Mouse (Mus musculus): ENCODE data around the gene Kcnj2. TPM values are rescaled to one million over a fixed set of nuclear protein-coding genes. Genes with fewer than 3 reads are reported as not detected.

Kcnj2 gene
- polyA plus RNA-seq, 1 experiment = 2.9 TPM

DNA sequence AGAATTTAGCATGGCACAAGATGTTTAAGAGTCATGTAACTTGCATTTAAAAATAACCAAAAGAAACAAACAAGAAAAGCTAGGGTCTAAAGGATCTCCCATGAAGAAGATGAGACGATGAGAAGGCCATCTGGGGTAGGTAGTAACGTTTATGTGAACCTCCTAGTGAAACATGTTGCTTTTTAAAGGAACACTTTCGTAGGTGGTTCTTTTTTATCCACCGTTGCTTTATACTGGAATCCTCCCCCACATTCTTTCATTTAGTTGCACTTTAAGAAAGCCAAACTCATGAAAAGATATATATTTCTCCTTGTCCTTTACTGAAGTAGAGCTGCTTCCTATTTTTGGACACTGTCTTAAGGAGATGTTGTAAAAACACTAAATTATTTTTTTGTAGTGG is 34.7 kb downstream of the Kcnj2 start:
- H3K4me3 ChIP-seq (replicated peaks; ENCODE audit: control insufficient read depth, low read depth, low read length) = no peak overlapping the region
- TF ChIP-seq POLR2A (IDR thresholded peaks at IDR 0.05; ENCODE audit: borderline replicate concordance, control insufficient read depth, low read depth, low read length) = no peak
- no peak for TF ChIP-seq CTCF (IDR thresholded peaks at IDR 0.05; ENCODE audit: control insufficient read depth, insufficient read depth, low read length)

DNA sequence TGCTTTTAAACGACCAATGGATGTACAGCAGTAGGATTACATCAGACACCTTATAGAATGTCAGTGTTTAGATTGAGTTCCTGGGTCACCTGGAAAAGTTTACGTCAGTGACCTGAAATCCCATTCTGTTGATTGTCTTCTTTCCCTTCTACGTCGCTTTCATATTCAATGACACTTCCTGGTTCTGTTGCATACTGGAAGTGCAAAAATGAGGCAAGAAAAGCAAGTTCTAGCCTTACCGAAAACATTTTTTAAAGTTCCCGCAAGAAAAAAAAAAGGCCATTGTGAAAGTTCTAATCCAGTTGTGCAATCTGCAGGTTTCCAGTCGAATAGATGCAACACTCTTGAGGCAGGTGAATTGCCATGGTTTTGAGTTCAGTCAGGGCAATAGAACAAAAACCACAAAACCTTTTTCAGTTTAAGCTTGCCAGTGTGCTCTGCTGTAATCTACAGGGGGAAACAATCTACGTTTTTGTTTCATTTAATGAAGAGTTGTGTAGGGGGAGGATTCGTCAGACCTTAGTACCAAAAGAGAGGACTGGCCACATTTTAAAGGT is 35.7 kb downstream of the Kcnj2 start:
- Histone ChIP-seq H3K4me1 (ENCODE audit: control insufficient read depth, insufficient read depth, low read length) (no peaks in the 10 kb centered on the region), H3K4me3 (replicated peaks; ENCODE audit: control insufficient read depth, low read depth, low read length) (no peak overlapping the region), H3K27ac (ENCODE audit: control insufficient read depth, insufficient read depth, low read depth, low read length, poor library complexity) (no peak overlapping the region)
- WGBS = 31% methylated on average over 9 of the region's 9 CpGs
- TF ChIP-seq CTCF (IDR thresholded peaks at IDR 0.05; ENCODE audit: control insufficient read depth, insufficient read depth, low read length) (no peak), POLR2A (IDR thresholded peaks at IDR 0.05; ENCODE audit: borderline replicate concordance, control insufficient read depth, low read depth, low read length) (no peak)

More for the DNA sequence above, 34.7 kb downstream of the Kcnj2 start:
- H3K27ac ChIP-seq (ENCODE audit: control insufficient read depth, insufficient read depth, low read depth, low read length, poor library complexity) = no peak overlapping the region
- 82% methylated on average over 4 of the region's 4 CpGs for WGBS
- H3K4me1 ChIP-seq (ENCODE audit: control insufficient read depth, insufficient read depth, low read length) = no peaks in the 10 kb centered on the region; the same call in 1 of the 2 replicates

DNA sequence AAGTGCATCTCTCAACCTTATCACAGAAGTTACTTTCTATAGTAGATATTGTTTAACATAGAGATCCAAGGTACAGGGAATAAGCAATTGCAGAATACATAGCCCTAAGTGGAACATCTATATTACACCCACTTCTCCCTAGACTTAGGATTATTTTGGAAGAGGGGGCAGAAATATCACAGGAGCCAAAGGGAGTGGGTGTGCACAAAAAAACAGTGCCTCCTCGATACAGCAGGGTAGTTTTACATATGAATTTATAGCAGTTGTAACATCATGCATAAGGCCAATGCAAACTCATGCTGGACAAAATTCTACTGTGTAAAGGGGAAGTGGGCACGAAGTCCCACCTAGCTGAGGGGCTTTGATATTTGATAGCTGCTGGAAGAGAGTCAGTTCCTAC is 38.5 kb downstream of the Kcnj2 start:
- no peaks in the 10 kb centered on the region for H3K4me1 ChIP-seq (ENCODE audit: control insufficient read depth, insufficient read depth, low read length)
- 25% methylated on average over 2 of the region's 2 CpGs for WGBS
- H3K4me3 ChIP-seq (replicated peaks; ENCODE audit: control insufficient read depth, low read depth, low read length) = no peak overlapping the region
- TF ChIP-seq POLR2A (IDR thresholded peaks at IDR 0.05; ENCODE audit: borderline replicate concordance, control insufficient read depth, low read depth, low read length) = no peak
- no peak for TF ChIP-seq CTCF (IDR thresholded peaks at IDR 0.05; ENCODE audit: control insufficient read depth, insufficient read depth, low read length)
- no peak overlapping the region for H3K27ac ChIP-seq (ENCODE audit: control insufficient read depth, insufficient read depth, low read depth, low read length, poor library complexity)

DNA sequence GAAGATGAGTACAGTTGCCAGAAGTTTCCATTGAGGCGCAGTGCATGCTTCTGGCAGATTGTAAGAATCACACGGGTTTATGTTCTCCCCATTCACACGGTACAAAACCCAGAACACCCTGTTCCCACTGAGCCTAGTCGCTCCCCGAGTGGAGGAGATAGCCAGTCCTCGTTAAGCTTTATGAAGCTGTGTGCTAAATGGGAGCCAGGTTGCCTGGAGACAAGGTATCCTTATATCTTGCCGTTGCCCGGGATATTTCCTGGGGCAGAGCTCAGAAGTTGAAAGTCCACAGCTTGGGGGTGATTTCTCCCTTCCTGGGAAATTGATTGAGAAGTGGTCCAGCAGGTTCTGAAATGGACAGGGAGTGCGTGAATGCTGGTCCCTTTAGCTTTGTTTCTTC is 42.2 kb downstream of the Kcnj2 start:
- 83% methylated on average over 9 of the region's 9 CpGs for WGBS
- Histone ChIP-seq H3K4me3 (replicated peaks; ENCODE audit: control insufficient read depth, low read depth, low read length) (no peak overlapping the region), H3K4me1 (ENCODE audit: control insufficient read depth, insufficient read depth, low read length) (no peaks in the 10 kb centered on the region), H3K27ac (ENCODE audit: control insufficient read depth, insufficient read depth, low read depth, low read length, poor library complexity) (no peak overlapping the region)
- TF ChIP-seq POLR2A (IDR thresholded peaks at IDR 0.05; ENCODE audit: borderline replicate concordance, control insufficient read depth, low read depth, low read length) = no peak

DNA sequence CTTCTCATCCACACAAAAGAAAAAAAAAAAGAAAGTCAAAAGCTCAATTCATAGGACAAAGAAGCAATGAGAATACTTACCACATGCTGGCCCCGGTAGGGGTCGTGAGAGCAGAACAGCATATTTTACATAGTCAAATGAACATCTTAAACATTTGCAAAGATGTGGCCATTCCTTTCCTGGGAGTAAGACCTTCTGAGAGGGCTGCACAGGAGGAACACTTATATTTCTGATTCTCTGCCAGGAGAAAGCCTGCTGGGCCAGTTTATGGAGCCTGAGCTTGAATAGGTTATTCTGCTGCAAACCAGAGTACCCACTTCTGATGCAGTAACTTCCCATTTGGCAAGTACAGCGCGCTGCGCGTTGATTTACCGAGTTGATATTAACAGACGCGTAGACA is 55.5 kb downstream of the Kcnj2 start:
- WGBS = 88% methylated on average over 9 of the region's 9 CpGs
- H3K4me3 ChIP-seq (replicated peaks; ENCODE audit: control insufficient read depth, low read depth, low read length) = no peak overlapping the region
- TF ChIP-seq CTCF (IDR thresholded peaks at IDR 0.05; ENCODE audit: control insufficient read depth, insufficient read depth, low read length) = no peak
- no peak for TF ChIP-seq POLR2A (IDR thresholded peaks at IDR 0.05; ENCODE audit: borderline replicate concordance, control insufficient read depth, low read depth, low read length)

DNA sequence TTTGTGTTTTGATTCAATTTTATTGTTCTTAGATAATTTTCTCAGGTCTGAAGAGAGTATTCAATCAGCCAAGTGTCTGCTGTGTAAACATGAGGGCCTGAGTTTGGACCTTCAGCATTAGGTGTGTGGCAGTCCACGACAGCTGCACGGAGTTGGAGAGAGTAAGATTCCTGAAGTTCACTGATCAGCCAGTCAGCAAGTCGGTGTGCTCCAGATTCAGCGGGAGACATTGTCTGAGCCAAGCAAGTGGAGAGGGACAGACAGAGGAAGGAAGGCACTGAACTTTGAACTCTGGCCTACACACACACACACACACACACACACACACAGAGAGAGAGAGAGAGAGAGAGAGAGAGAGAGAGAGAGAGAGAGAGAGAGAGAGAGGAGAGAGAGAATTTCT is 57.4 kb downstream of the Kcnj2 start:
- Histone ChIP-seq H3K27ac (ENCODE audit: control insufficient read depth, insufficient read depth, low read depth, low read length, poor library complexity) (no peak overlapping the region), H3K4me1 (ENCODE audit: control insufficient read depth, insufficient read depth, low read length) (no peaks in the 10 kb centered on the region), H3K4me3 (replicated peaks; ENCODE audit: control insufficient read depth, low read depth, low read length) (no peak overlapping the region)
- WGBS = 93% methylated on average over 4 of the region's 4 CpGs
- TF ChIP-seq CTCF (IDR thresholded peaks at IDR 0.05; ENCODE audit: control insufficient read depth, insufficient read depth, low read length) = no peak
- TF ChIP-seq POLR2A (IDR thresholded peaks at IDR 0.05; ENCODE audit: borderline replicate concordance, control insufficient read depth, low read depth, low read length) = no peak

More for the DNA sequence above, 55.5 kb downstream of the Kcnj2 start:
- no peak overlapping the region for H3K27ac ChIP-seq (ENCODE audit: control insufficient read depth, insufficient read depth, low read depth, low read length, poor library complexity)
- no peaks in the 10 kb centered on the region for H3K4me1 ChIP-seq (ENCODE audit: control insufficient read depth, insufficient read depth, low read length)

DNA sequence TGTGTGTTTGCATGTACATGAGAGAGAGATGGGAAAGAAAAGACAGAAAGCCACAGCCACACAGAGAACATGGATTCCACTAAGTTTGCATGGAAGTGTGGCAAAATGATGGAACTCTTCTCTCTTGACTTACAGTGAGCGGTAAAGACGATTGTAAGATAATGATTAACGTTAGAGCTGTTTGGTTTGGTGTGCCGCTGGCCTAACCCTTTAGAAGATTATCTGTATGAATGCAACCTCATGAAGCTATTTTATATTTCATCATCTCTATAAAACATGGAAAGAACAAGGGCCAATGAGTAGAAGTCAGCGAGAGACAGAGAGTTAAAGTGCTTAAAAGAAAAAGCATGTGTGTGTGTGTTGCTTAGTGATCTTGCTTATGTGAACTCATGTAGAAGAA is 60.0 kb downstream of the Kcnj2 start:
- 81% methylated on average over 5 of the region's 5 CpGs for WGBS
- Histone ChIP-seq H3K27ac (ENCODE audit: control insufficient read depth, insufficient read depth, low read depth, low read length, poor library complexity) (no peak overlapping the region), H3K4me3 (replicated peaks; ENCODE audit: control insufficient read depth, low read depth, low read length) (no peak overlapping the region), H3K4me1 (ENCODE audit: control insufficient read depth, insufficient read depth, low read length) (no peaks in the 10 kb centered on the region)
- no peak for TF ChIP-seq POLR2A (IDR thresholded peaks at IDR 0.05; ENCODE audit: borderline replicate concordance, control insufficient read depth, low read depth, low read length)
- no peak for TF ChIP-seq CTCF (IDR thresholded peaks at IDR 0.05; ENCODE audit: control insufficient read depth, insufficient read depth, low read length)

Other genes with a start within 250 kb of the Kcnj2 start
- 1.2 TPM in 1 of 2 replicates, not detected in the other for gene Kcnj16, start 98.1 kb upstream of the Kcnj2 start, polyA plus RNA-seq (2011; ENCODE audit: insufficient read depth, insufficient read length, low replicate concordance, missing spikeins)

Data from bone marrow, adult 2 months (tissue).